Mouse (Mus musculus): Measurements from ENCODE around the gene Gm21778.
"Not testable (repeated sequence)": the region's sequence is repeated elsewhere in the genome, so short reads cannot be mapped to it uniquely, and the experiment has no call there.

The Gm21778 gene

DNA sequence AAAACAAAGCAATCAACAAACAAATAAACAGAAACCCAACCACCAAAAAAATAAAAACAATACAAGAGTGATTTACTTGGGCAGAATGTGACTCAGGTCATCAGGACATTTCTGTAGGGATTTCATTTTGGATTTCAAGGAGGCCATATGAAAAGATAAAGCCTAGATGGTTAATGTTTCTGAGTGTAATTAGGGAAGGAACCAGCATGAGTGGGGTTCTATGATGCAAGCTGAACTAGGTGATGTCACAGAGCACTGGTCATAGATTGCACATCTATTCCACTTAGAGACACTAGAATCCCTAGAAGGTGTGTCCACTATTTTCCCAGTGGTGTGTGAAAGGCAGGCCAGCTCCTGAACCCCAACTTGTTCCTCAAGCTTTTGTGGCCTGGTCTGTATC, at the start of gene Gm21778:
TSS of gene Gm21778 (plus strand) at position 301 of the 400 bp plus-strand sequence.
- in situ Hi-C loops (cut with MboI, MseI): not testable (repeated sequence)
